Mouse (Mus musculus): ENCODE measurements around the gene Pef1.

- TF ChIP-seq ZNF384 (IDR thresholded peaks at IDR 0.05; ENCODE audit: low read depth, low read length) (no peak), CHD2 (IDR thresholded peaks at IDR 0.05; ENCODE audit: low read depth, low read length) (no peak), MAFK (IDR thresholded peaks at IDR 0.05; ENCODE audit: insufficient read depth, low read depth, low read length) (no peak), HCFC1 (IDR thresholded peaks at IDR 0.05; ENCODE audit: borderline replicate concordance, insufficient read depth, low read length) (no peak)
Observed at GRCm38 (mm10) chr4:130101183-130101582, 1.2 kb upstream of the Pef1 start.
